Mouse (Mus musculus): ENCODE results near the gene Slc12a9.

DNA sequence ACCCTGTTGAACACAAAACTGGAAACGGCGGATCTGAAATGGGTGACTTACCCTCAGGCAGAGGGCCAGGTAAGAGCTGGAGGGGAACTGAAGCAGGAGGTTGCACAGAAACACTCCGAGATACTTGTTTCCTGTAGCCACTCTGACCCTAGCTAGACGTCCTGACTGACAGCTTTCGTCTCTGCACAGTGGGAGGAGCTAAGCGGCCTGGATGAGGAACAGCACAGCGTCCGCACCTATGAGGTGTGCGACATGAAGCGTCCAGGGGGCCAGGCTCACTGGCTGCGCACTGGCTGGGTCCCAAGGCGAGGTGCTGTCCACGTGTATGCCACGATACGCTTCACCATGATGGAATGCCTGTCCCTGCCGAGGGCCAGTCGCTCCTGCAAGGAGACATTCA, 20.7 kb upstream of the Slc12a9 start:
- TF ChIP-seq CTCF (IDR thresholded peaks at IDR 0.05; ENCODE audit: borderline replicate concordance, extremely low read depth, insufficient read depth, insufficient read length) (no peak), POLR2A (IDR thresholded peaks at IDR 0.05; ENCODE audit: borderline replicate concordance, extremely low read depth, insufficient read depth, insufficient read length, poor library complexity, severe bottlenecking) (no peak)
